Mouse (Mus musculus): ENCODE data around the gene Pclo.

DNA sequence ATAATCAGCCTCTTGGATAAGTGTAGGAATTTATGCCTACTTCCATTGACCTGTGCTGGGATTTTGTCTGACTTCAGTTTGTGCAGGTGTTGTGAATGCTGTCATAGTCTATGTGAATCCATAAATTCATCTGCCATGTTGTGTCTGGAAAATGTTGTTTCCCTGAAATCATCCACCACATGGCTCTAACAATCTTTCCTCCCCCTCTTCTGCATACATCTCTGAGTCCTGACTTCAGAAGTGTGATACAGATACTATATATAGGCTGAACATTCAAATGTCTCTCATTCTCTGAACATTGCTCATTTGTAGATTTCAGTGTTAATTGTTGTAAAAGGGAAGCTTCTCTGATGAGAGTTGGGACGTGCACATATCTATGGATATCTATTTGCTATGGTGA, 147.5 kb downstream of the Pclo start:
- TF ChIP-seq POLR2A (IDR thresholded peaks at IDR 0.05; ENCODE audit: insufficient read depth, low read length) (no peak), EP300 (IDR thresholded peaks at IDR 0.05; ENCODE audit: insufficient read depth, low read depth, low read length) (no peak)

Measured in ES-Bruce4 (cell line).